Mouse (Mus musculus): ENCODE measurements around the gene Shisa9.

- TF ChIP-seq CTCF (IDR thresholded peaks at IDR 0.05; ENCODE audit: borderline replicate concordance, insufficient read depth, low read depth, low read length) = no peak
- no peak for TF ChIP-seq POLR2A (IDR thresholded peaks at IDR 0.05; ENCODE audit: borderline replicate concordance, insufficient read depth, low read length)
Observed at GRCm38 (mm10) chr16:12146666-12147065, 162.8 kb downstream of the Shisa9 start.

Measured in cerebellum, adult 2 months (tissue).